Mouse (Mus musculus) bone marrow, adult 2 months (tissue): ENCODE data around the gene Cdip1. TPM values are rescaled to one million over a fixed set of nuclear protein-coding genes. Genes with fewer than 3 reads are reported as not detected.

Source experiments
- H3K27ac ChIP-seq: fragments of 200-500 bp; 2 replicates; pipeline ENCODE4 v1.5.1; 2012; ENCODE audit warnings: low read depth, mild to moderate bottlenecking, control low read depth, inconsistent platforms, low read length; ENCODE audit not compliant: control insufficient read depth, poor library complexity, insufficient read depth
- H3K4me1 ChIP-seq: fragments of 200-500 bp; 2 replicates; pipeline ENCODE4 v1.6.1; 2011; ENCODE audit warnings: low read length; ENCODE audit not compliant: control insufficient read depth, insufficient read depth
- H3K4me3 ChIP-seq: fragments of 200-500 bp; replicated peaks from 2 replicates; pipeline ENCODE3; 2011; ENCODE audit warnings: mild to moderate bottlenecking, low read depth, low read length, control low read depth; ENCODE audit not compliant: control insufficient read depth
- CTCF ChIP-seq: fragments of 200-500 bp; IDR thresholded peaks from 2 replicates; pipeline ENCODE4 v1.5.1; 2011; ENCODE audit warnings: low read length, control low read depth; ENCODE audit not compliant: control insufficient read depth, insufficient read depth
- POLR2A ChIP-seq: fragments of 200-500 bp; IDR thresholded peaks from 2 replicates; pipeline ENCODE4 v1.6.1; 2011; ENCODE audit warnings: low read depth, mild to moderate bottlenecking, control low read depth, low read length, borderline replicate concordance; ENCODE audit not compliant: control insufficient read depth
- WGBS: fragments of 180-500 bp; shearing (Covaris S2); methylation state at CpG from one replicate; pipeline ENCODE4 v1.1.7; 2018; 5-methylcytosine and 5-hydroxymethylcytosine counted together
- polyA plus RNA-seq: library from polyadenylated mRNA; stranded (reverse); fragments of >200 nt; gene quantifications from 2 replicates; pipeline ENCODE4 v1.2.4, GENCODE M21; 2011; ENCODE audit warnings: low replicate concordance; ENCODE audit not compliant: missing spikeins, insufficient read depth, insufficient read length

Gene Cdip1
- polyA plus RNA-seq, 1 experiment: 17.2 TPM

DNA sequence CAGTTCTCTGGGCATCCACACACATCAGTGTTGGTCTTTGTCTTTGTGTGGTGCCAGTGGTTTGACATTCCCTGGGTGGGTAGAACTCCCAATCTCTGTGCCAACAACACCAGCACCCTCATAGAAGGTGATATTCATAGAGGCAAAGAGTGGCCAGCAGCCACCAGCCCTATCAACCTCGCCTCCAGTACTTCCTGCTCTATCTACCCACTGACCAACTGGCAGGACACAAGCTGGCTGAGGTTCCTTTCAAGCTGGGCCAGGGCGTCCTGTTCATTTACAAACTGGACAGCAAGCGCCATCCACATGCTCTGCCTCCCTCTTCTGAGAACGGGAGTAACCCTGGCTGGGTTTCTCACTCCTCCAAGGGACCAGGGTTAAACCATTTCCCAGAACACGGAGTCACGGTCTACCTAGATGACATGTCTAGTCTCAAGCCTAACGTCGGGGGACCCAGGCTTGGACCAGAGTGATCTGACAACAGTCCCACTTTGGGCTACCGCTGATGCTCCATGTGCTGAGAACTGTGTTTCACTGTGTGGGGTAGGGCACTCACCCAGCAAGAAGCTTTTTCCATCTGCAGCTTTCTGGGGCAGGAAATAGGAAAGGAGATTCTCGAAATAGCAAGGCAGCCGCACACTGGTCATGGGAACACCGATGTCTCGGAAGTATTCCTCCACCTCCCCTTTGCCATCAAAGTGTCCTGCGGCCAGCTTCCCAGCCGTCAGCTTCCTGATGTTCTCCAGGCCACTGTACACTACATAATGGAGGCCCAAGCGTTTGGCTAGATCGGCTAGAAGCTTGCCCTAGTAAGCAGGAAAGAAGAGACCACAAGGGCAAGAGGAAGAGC, 76.0 kb downstream of the Cdip1 start:
- Histone ChIP-seq H3K4me3 (no peak overlapping the region), H3K27ac (no peak overlapping the region), H3K4me1 (no peaks in the 10 kb centered on the region)
- no peak for TF ChIP-seq CTCF
- TF ChIP-seq POLR2A: no peak
- 84% methylated on average over 17 of the region's 17 CpGs for WGBS

DNA sequence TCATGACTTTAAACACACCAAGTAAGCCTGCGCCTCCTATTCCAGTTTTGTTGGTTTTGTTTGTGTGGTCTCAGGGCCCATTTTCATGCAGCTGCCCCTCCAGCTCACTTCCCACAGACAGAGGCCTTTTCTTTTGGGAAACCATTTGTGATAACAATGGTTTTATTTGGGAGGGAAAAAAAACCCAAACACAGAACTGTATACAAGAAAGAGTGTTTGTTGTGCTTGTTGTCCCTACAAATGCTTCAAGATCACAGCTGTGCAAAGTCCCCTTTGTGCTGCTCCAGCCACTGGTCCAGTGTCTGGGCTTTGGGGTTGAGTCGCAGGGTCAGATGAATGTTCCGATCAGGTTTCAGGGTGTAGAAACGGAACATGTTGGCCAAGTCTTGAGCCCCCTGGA, 78.9 kb downstream of the Cdip1 start:
- Histone ChIP-seq H3K4me1 (no peaks in the 10 kb centered on the region), H3K27ac (no peak overlapping the region), H3K4me3 (no peak overlapping the region)
- no peak for TF ChIP-seq POLR2A
- WGBS: 94% methylated on average over 4 of the region's 4 CpGs

DNA sequence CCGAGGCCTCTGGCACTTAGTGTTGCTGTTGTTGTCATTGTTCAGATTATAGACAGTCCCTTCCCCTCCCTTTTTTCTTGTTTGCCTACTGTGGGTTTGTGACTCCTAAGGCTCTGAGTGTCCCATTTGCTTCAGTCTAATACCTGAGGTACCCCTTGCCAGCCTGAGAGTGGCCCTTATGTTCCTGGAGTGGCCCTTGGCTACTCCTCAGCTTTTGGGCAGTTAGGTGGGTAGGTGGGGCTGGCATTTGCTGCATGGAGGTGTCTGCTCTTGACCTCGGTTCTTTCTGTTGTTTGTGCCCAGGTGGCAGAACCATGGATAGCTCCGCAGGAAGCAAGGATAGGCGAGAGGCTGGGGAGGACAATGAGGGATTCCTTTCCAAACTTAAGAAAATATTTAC, 84.6 kb downstream of the Cdip1 start:
- Histone ChIP-seq H3K4me3 (no peak overlapping the region), H3K27ac (no peak overlapping the region), H3K4me1 (no peaks in the 10 kb centered on the region)
- TF ChIP-seq CTCF (no peak), POLR2A (no peak)
- WGBS: 81% methylated on average over 4 of the region's 4 CpGs

DNA sequence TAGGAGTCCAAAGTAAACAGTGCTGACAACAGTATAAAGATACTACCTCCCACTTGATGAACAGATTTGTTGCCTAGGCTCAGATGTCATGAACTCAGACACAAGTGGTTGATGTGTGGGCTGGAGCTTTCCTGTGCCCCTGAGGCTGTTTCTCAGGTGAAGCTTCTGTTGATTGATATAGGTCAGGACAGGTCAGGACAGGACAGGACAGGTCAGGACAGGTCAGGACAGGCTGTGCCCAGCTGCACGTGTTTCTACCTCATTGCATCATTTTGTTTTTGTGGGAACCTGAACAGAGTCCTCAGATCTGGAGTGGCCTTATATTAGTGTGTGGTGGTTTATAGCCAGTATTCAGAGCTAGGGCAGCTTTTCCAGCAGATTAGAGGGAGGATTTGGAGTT, 87.4 kb downstream of the Cdip1 start:
- 50% methylated on average over 1 of the region's 1 CpGs for WGBS
- Histone ChIP-seq H3K27ac (no peak overlapping the region), H3K4me1 (no peaks in the 10 kb centered on the region), H3K4me3 (no peak overlapping the region)
- TF ChIP-seq CTCF: no peak
- no peak for TF ChIP-seq POLR2A

DNA sequence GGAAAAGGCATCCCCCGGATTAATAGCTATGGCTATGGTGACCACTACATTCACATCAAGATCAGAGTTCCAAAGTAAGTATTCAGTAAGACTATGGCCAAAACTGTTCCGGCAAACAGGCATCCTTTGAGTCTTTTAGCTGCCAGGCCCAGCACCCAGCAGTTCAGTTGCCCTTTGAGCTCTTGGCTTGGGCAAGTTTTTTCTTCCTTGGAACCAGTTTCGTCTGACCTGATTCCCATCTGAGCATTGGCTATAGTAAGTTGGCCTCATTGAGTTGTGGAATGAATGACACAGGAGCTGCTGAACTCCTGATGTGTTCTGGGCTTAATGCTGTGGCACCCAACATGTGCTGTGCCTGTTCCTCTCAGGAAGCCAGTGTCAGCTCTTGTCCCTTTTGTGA, 88.9 kb downstream of the Cdip1 start:
- 87% methylated on average over 3 of the region's 3 CpGs for WGBS
- Histone ChIP-seq H3K4me3 (no peak overlapping the region), H3K4me1 (no peaks in the 10 kb centered on the region), H3K27ac (no peak overlapping the region)
- no peak for TF ChIP-seq POLR2A
- TF ChIP-seq CTCF: no peak

Other genes with a start within 250 kb of the Cdip1 start
- 1.2 and 3.0 TPM in 2 replicates for gene Srl, start 248.5 kb downstream of the Cdip1 start, polyA plus RNA-seq
- gene Tfap4, start 230.4 kb downstream of the Cdip1 start, polyA plus RNA-seq: 5.5 and 10.2 TPM in 2 replicates
- gene Glis2, start 195.6 kb downstream of the Cdip1 start, polyA plus RNA-seq: 1.2 and 4.9 TPM in 2 replicates
- gene Pam16, start 165.3 kb downstream of the Cdip1 start, polyA plus RNA-seq: 19.7 and 52.5 TPM in 2 replicates
- gene Vasn, start 150.4 kb downstream of the Cdip1 start, polyA plus RNA-seq: 0.34 and 1.8 TPM in 2 replicates
- gene Dnaja3, start 150.3 kb downstream of the Cdip1 start, polyA plus RNA-seq: 10.6 and 11.7 TPM in 2 replicates
- gene Coro7, start 110.5 kb downstream of the Cdip1 start, polyA plus RNA-seq: 48.7 and 102 TPM in 2 replicates
- 27.3 and 32.5 TPM in 2 replicates for gene Nmral1, start 70.9 kb downstream of the Cdip1 start, polyA plus RNA-seq
- 11.3 and 31.1 TPM in 2 replicates for gene Hmox2, start 63.9 kb downstream of the Cdip1 start, polyA plus RNA-seq
- gene 4930562C15Rik, start 45.1 kb upstream of the Cdip1 start, polyA plus RNA-seq: 1.7 TPM in 1 of 2 replicates, not detected in the other
- 19.4 and 38.1 TPM in 2 replicates for gene Ubald1, start 90.0 kb upstream of the Cdip1 start, polyA plus RNA-seq
- gene Mgrn1, start 96.0 kb upstream of the Cdip1 start, polyA plus RNA-seq: 12.9 and 22.1 TPM in 2 replicates
- gene Nudt16l1, start 148.5 kb upstream of the Cdip1 start, polyA plus RNA-seq: 30.5 and 49.4 TPM in 2 replicates
- gene Anks3, start 173.9 kb upstream of the Cdip1 start, polyA plus RNA-seq: 19.9 and 45.4 TPM in 2 replicates
- not detected in 2 replicates for gene Sept12, start 207.6 kb upstream of the Cdip1 start, polyA plus RNA-seq
- gene Smim22, start 217.0 kb upstream of the Cdip1 start, polyA plus RNA-seq: not detected in 2 replicates
- 53.7 and 156 TPM in 2 replicates for gene Rogdi, start 223.3 kb upstream of the Cdip1 start, polyA plus RNA-seq